Mouse (Mus musculus) layer of hippocampus, adult 9-11 months (tissue): ENCODE measurements around the gene Eif4ebp2.

Experiments
- DNase-seq: peaks from one replicate; pipeline ENCODE4 v3.0.0; 2022

Gene Eif4ebp2

DNA sequence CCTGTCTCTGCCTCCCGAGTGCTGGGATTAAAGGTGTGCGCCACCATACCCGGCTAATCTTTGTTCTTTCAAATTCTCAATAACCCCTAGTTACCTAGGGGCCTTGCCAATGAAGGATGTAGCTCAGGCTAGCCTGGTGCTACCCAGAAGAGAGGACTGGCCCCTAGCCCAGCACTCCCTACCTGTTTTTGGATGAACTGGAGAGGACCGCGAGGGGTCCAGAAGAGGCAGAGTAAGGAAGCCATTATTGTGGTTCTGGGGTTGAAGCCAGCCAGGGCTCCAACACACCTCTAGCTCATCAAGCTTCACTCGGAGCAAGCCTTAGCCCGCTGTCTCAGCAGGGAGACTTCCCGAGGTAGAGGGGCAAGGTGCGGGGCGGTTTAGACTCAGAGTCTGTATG lies 34.8 kb downstream of the Eif4ebp2 start, which contains the start of gene Nodal:
Gene Nodal, plus strand, starts transcription at position 301 of the 400 bp plus-strand sequence.
- no peak for DNase-seq

DNA sequence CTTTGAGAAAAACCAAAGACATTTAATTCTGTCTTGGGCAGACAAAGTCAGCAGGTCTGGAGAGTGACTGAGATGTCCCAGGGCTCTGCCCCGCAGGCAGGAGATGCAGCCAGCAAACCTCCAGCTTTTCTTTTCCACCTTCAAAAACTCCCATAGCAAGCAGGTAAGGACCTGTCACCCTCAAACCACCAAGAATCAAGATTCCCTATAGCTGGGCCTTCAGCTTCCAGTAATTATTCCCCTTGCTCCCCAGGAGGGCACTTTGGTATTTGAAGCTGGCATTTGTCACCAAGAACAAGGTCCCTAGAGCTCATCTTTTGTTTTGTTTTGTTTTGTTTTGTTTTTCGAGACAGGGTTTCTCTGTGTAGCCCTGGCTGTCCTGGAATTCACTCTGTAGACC lies 35.4 kb downstream of the Eif4ebp2 start:
- DNase-seq, result no peak

DNA sequence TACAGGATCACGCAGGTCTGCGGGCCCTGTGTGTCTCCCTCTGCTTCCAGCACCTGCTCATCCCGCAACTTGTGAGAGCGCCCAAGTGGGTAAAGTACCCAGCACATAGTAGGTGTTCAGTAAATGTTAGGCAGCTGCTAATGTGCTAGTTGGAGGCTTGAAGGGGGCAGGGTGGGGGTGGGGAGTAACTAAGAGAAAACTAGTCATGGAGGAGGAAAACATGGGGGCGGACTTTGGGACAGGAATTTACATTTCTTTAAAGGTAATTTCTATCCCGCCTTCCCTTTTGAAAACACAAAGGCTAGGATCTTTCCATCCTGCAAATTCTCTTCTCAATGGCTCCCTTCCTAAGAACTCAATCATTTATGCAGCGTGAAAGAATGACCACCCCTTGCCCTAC lies 35.9 kb downstream of the Eif4ebp2 start:
- no peak for DNase-seq

DNA sequence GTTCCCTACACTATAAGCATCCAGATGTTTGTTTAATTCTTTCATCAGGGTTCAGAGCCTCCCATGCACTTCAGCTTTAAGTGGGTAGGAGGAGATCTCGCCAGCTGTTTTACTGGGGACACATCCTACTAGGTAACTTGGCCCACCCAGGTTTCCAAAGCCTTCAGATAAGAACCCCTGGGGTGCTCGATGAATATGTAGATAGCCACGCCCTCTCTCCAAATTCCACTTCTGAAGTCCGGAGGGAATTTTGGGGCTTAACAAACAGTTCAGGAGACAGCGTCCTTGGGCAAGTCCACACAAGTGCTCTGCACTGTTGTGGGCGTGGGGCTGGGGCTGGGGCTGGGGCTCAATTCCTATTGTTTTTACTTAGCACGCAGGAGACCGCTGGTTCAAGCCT lies 36.6 kb downstream of the Eif4ebp2 start:
- no peak for DNase-seq

DNA sequence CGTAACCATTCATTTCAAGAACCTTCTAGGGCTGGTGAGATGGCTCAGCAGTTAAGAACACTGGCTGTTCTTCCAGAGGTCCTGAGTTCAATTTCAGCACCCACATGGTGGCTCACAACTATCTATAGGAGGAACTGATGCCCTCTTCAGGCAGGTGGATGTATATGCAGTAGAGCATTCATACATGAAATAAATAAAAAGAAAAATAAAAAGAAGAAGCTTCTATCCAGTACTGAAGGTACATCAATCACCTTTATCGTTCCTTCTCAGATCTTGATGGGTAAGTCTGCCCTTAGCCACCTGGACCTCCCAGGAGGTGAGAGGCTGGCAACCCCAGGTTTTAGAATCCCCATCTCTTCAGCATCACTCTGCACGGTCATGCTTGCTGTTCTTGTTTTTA lies 37.2 kb downstream of the Eif4ebp2 start:
- DNase-seq, result no peak

DNA sequence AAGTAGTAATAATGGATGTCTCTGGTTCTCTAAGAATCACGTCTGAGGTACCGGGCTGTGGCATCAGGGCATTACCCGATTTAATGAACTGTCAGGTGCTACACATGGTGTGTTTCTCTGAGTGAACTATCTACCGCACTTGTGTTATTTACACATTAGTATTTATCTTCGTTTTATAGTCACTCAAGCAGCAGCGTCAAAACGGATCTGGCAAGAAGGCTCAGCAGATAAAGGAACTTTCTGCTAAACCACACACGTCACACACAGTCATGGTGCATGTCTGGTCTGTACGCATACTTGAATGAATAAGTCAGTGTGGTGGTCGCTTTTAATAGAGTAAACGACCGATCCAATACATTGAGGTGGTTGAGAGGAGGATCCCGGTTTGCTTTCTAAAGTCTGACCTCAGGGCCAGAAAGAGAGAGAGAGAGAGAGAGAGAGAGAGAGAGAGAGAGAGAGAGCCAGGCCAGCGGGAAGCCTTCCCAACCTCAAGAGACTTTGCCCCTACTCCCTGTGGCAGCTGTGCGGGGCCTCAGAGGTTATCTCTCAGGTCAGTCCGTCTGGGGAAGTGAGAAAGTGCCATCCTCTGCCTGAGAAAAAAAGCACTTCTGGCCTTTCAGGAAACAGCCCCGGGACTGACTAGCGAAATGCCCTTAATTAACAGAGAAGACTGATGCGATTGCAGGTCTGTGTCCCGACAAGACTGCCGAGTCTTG lies 39.4 kb downstream of the Eif4ebp2 start:
- no peak for DNase-seq

DNA sequence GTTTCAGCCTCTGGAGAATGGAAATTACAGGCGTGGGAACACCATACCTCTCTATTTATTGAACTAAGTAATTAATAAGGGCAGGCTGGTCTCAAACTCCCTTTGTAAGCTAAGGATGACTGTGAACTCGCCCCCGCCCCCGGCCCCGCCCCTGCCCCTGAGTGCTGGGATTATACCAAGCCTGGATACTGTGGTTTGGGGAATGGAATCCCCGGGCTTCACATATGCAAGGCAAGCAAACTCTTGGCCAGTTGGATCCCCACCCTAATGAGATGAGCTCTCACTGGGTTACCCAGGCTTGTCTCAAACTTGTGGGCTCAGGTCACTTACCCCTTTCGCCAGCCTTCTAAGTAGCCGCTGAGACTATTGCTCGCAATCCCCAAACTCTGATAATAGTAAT lies 42.3 kb downstream of the Eif4ebp2 start:
- no peak for DNase-seq

DNA sequence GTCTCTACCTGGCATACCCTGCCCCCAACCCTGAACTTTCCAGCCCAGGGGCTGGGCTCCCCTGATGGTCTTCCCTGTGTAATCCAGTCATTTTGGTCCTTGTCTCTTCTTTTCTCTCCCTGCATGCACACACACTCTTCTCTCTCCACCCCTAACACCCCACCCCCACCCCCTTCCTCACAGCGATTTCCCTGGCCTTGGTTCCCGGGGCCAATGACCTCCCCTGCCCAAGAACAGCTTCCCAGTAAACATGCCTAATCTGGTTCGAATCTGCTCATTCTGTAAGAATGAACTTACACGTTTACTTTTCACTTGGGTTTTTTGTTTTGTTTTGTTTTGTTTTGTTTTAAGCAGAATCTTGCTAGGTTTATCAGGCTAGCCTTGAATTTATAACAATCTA lies 42.7 kb downstream of the Eif4ebp2 start:
- no peak for DNase-seq

DNA sequence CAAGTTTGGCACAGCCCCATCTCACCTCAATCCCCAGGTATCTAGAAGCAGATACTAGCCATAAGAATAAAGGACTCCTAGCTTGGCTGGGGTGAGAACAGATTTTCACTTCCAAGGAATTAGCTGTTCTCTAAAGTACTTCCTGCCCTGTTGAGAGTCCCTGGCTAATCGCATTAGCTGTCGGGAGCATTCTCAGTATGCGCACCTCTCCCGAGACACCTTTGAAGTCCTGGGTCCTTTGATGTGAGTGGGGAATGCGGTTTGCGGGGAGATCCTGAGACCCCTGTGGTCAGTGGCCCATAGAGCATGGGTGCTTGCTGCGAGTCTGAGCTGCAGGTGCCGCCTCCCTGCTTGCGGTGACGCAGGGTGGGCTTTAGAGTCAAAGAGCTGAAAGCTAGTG lies 46.5 kb downstream of the Eif4ebp2 start:
- no peak for DNase-seq

DNA sequence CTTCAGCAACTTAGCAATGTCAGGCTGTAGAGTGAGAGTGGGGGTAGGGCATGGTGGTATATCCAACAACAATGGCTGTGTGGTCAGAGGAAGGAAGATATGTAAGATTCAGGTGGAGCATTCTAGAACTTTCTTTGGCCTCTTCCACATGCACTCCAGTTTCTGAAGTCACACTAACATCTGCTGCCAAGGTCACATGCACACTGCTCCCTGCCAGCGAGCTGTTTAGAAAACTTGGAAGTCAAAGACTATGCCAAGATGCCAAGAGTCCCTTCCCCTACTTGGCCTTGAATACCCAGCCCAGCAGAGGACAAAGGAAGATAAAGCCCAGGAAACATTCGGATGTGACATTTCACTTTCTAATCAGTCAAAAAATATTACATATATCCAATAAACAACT lies 49.5 kb downstream of the Eif4ebp2 start:
- no peak for DNase-seq

DNA sequence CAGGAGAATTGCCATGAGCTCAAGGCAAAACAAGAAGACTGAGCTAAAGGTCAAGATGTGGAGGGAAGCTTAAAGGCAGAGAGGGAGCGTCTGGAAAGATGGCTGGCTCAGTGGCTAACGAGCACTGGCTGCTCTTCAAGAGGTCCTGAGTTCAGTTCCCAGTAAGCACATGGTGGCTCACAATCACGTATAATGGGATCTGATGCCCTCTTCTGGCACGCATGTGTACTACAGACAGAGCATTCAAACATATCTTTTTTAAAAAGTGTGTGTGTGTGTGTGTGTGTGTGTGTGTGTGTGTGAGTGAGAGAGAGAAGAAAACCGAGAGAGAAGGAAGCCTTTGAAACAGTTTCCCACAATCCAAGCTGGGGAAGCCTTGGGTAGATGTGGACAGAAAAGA lies 50.0 kb downstream of the Eif4ebp2 start:
- DNase-seq, result no peak

DNA sequence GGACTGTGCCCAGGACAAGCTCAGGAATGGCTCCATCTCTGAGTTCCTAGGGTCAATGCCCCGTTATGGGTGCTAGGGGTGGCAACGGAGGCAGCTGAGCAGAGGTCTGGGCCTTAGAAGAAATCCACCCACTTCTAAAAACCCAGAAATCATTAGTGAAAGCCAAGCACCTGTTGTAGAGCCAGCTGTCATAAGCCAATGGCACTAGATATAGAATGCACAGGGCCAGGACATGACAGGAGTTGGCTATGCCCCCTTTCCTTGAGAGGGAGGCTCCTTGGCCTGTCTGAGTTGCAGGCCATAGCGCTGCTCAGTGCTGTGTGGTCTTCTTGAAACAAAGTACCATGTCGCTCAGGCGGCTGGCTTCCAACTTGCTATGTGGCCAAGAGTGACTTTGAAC lies 52.1 kb downstream of the Eif4ebp2 start:
- no peak for DNase-seq

DNA sequence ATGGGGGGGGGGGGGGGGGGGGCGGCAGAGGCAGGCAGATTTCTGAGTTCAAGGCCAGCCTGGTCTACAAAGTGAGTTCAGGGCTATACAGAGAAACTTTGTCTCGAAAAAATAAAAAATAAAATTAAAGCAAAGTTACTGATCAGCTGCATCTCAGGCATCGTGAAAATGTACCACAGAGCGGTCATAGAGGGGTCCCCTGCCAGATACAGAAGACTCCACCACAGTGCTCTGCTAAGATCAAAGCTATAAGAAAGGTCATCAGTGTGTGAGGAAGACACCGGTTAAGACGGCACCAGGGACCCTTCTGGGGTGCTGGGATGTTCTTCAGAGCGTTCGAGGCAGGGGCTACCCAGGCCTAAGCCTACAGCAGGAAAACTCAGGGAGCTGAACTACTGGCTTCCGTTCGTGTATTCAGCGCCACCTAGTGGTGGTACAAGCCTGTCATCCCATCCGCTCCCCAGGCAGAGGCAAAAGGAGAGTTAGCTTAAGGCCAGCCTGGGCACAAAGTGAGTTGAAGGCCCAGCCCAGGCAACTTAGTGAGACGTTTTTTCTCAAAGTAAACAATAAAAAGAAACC lies 53.2 kb downstream of the Eif4ebp2 start:
- DNase-seq, result peak; percentile 54

DNA sequence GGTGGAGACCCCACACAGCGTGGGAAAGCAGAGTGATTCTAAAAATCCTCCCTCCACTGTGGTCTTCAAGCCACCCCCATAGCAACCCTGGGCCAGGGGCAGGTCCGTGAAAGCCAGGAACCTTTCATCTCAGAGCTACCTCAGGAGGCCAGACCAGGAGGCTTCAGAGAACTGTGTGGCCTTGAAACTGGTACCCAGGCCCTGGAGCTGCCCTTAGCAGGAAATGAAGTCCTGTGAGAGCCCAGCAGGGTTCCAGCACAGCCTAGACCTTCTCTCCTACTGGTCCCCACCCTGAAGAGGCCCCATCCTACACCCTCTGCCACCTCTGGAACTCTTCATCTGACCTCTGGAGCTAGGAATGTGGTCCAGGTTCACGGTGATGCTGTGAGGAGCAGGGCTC lies 54.3 kb downstream of the Eif4ebp2 start:
- DNase-seq, result no peak

DNA sequence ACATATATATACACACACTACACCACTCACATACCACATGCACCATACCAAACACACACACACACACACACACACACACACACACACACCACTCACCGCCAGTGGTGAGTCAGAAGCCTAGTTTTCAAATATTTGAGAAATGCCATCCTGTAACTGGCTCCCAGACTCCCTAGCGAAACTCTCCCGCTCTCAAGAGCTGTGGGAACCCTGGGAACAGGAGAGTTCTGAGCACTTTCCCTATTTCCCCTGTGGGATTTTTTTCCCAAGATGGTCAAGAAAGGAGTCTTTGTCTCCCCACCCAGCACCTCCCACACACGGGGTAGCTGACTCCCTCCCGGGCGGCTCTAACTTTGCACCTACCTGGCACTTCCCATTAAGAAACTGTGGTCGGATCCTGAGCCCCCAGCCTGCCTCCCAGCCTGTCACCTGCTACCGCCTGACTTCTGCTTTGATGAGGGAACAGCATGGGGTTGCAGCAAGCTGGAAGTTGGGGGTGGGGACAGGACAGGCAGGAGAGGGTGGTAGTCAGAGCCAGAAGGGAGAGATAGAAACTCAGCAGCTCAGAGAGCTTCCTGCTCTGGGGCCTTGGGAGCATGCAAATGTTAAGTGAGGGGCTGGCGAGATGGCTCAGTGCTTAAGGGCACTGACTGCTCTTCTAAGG lies 57.9 kb downstream of the Eif4ebp2 start:
- no peak for DNase-seq

DNA sequence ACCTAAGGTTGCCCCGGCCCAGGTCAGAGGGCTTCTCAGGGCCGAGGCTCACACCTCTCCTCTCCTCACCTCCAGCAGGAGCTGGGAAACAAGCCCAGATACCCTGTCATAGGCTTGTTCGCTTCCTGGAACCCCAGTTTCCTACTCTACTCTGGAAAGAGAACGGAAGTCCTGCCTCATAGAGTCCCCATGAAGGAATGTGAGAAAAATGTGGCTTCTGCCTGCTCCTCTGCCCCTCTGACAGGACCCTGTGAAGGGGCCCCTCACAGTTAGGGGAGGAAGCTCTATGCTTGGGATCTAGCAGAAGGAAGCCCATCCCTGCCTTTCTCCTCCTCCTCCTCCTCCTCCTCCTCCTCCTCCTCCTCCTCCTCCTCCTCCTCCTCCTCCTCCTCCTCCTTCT lies 59.9 kb downstream of the Eif4ebp2 start:
- DNase-seq, result no peak

DNA sequence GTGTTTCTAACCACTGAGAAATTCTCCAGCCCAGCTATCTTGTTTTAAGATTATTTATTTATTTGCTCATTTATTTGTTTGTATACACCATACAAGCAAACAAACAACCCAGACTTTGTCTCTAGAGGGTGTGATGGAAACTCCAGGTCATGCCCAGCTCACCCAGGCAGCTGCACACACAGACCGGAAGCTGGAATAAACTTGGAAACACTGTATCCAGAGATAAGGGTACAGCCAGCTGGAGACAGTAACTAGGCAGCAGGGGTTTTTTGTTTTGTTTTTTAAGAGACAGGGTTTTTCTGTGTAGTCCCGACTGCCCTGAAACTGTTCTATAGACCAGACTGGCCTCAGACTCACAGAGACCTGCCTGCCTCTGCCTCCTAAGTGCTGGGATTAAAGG lies 62.3 kb downstream of the Eif4ebp2 start:
- DNase-seq, result no peak

DNA sequence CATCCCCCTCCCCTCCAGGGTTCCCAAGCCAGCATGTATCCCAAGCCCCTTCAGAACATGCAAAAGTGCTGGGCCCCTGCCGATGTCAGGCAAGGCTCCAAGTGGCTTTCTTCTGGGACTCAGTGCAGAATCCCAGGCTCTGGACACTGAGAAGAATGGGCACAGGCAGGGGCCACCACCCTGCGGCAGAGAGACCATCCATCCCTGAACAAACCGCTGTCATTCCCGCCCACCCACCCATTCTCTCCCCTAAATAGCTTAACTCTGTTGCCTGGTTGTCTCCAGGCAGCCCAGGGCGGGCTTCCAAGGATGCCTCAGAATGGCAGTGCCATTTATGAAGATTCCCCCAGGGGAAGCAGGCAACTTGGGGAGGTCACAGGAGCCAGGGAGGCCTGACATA lies 63.4 kb downstream of the Eif4ebp2 start:
- no peak for DNase-seq

DNA sequence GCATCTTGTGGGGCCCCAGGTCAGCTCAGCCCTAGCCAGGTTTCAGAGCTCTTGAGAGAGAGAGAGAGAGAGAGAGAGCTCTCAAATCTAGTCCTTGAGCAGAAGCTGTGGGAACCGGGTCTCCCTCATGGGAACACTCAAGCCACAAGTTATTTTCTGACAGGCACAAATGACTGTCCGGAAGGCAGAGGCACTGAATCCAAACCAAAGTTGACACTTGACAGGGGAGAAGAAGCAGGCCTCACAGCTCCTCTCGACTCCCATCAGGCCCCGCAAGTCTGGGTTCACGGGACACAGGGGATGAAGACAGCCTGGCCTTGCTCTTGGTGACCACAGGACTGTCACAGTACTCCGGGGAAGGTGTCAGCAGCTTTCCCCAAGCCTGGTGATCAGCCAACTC lies 66.2 kb downstream of the Eif4ebp2 start:
- no peak for DNase-seq

DNA sequence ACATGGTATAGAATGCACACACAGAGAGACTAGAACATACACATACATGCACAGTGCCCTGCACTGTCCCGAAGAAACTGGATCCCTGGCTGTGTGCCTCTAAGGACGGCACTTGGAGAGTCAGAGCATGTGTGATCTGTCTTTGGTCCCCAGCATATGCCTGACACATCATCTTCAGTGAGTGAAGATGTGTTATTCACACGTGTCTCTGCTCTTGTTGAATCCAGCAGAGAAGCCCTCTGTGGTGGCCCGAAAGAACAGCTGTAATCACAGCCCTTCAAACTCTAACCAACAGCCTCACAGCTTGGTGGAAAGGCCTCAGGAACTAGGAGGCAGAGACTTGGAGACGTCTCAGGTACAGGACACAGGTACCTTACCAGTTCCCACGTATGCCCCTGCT lies 67.3 kb downstream of the Eif4ebp2 start:
- DNase-seq, result no peak

DNA sequence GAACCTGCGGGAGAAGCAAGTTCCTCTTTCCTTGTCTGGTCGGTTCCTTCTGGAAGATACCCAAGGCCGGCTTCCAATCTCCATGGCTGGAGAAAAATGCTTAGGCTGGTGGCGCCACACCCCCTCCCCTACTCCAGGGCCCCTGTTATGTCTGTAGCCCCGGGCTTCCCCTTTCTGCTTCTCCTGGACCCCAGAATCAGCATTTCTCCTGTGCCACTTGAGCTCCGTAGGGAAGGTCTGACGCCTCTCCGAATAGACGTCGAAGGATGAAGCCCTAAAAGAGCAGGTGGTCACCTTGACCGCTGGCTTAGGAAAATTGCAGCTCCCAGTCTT lies 68.8 kb downstream of the Eif4ebp2 start:
- no peak for DNase-seq

DNA sequence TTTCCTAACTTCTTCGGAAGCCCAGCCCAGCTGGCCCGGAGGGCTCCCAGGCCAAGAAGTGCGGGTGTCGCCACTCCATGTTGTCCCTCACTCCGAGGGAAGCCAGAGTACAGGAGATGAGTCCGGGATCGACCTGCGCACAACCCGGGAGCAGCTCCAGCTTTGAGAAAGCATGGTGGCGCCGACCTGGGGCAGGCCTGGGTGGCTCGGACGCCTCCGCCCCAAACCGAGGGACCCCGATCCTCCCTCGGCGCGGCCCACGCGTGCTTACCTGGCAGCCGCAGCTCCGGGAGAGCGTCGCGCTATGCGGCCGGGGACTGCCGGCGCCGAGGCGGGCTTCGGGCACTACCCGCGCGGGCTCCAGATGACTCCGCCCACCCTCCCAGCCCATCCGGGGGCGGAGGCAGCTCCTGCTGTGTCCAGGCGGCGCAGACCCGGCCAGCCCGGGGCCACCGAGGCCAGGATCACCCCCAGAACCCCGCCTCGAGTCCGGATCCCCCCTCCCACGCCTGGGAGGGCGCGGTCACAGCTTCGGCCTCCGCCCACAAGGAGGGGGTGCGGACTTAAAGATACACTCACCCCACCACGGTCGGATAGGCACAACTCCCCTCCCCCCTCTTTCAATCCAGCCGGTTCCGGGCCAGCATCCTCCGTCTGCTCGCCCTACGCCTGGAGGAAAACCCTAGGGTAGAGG lies 69.3 kb downstream of the Eif4ebp2 start, which contains the start of gene Pald1:
Gene Pald1, minus strand, starts transcription at position 510 of the 694 bp plus-strand sequence.
- peak; percentile 84 for DNase-seq

DNA sequence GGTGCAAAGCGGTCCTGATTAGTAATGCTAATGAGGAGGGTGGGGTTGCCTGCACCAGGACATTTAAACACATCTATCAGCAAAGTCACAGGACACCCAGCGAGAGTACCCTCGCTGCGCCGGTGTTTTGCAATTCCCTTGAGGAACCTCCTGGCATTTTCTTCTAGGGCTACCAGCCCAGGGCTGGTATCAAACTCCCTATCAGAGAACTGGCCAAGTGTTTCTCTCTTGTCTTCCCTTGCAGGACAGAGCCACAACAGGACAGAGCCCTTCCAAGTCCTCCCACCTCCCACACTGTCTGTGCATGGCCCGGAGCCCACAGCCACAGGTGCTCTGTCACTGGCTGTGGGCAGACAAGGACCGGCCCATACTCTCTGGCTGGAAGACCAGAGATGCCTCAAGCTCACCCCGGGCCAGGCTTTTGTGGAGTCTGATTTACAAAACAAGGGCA lies 70.2 kb downstream of the Eif4ebp2 start:
- DNase-seq, result no peak

DNA sequence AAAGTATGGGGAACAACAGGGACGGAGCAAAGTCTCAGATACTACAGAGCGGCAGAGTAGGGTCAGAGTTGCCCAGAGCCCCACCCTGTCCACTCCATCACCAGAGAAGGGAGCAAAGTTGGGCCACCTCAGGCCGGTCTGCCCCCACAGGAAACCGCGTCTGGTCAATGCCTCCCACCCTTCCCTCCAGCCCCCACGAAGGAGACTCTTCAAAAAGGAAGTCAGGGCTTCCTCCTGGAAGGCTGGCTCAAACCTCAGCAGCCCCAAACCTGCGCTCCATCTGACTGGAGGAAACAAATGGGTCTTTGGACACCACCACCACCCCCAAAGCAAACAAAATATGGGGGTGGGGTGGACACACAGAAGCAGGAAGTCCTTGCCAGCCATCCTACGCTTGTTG lies 70.6 kb downstream of the Eif4ebp2 start:
- DNase-seq, result peak; percentile 71
